Mouse (Mus musculus): Measurements from ENCODE around the gene Agtrap.
"Not testable (repeated sequence)": the region's sequence is repeated elsewhere in the genome, so short reads cannot be mapped to it uniquely, and the experiment has no call there.

Agtrap gene

DNA sequence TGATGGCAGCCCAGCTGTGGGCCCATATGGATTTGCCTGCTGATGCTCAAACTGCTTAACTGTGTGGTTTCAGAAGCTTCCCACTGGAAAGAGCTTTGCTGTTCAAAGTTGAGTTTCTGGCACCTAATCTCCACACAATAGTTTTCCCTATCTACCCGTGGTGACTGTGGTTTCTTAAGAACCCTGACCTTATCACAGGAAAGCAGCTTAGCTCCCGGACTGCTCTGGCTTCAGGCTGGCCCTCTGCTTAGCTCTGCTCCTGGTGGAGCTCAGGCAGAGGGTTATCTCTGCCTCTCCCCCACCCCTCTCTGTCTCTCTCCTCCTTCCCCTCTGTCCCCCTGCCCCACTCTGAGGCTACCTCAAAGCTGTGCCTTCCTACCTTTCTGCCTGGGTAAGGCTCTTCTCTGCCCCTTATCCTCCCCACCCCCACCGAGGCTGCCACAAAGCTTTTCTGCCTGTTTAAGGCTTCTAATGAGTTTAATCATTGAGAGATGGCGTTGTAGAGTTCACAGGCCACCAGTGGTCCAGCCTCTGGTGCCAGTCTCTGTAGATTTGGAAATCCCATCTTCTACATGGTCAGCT is 41.3 kb downstream of the Agtrap start:
- no peak for DNase-seq (ENCODE audit: low spot score)

DNA sequence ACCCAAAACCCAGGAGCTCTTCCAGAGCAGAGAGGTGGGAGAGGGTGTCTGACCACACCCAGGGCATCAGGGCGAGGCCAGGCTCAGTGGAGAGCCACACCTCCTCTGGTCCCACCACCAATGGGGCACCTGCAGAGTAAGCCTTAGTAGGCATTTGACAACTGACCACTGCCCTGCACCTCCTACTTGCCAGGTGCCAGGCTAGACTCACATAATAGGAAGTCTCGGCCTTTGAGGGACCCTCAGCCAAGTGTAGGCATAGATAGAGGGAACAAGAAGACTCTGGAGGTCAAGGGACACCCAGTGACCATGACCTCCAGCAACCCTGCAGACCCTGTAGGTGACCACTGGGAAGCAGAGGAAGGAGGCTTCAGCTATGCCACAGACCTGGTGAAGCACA is 43.7 kb downstream of the Agtrap start:
- DNase-seq (ENCODE audit: low spot score) = no peak

DNA sequence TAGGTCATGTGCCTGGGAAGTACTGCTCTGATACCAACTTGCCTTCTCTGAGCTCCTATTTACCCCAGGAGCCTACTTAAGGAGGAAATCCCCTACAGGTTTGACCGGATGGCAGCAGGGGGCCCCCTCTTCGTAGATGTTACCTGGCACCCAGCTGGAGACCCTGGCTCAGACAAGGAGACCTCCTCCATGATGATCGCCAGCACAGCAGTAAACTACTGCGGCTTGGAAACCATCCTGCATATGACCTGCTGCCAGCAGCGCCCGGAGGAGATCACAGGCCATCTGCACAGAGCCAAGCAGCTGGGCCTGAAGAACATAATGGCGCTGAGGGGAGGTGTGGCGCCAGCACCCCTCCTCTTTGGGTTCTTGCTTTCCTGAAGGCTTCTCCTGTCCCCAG is 44.5 kb downstream of the Agtrap start:
- DNase-seq (ENCODE audit: low spot score) = not testable (repeated sequence)

DNA sequence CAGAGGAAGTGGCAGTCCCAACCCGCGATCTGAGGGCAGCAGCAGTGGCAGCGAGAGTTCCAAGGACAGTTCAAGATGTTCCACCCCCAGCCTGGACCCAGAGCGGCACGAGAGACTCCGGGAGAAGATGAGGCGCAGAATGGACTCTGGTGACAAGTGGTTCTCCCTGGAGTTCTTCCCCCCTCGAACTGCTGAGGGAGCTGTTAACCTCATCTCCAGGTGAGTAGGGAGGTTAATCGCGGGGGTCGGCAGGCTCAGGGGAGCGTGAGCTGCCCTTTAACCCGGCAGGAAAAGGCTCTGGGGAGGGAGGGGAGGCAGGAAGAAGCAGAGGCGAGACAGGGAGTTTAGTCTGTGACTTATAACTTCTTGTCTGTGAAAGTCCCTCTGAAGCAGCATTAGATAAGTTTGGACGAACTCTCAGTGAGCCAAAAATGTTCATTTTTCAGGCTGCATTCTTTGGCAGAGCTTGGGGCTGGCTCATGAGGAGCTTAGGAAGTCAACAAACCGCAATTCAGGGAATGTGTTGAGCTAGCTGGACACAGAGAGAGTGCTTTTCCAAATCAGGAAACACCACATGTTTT is 46.1 kb downstream of the Agtrap start:
- peak; percentile 37 for DNase-seq (ENCODE audit: low spot score)

DNA sequence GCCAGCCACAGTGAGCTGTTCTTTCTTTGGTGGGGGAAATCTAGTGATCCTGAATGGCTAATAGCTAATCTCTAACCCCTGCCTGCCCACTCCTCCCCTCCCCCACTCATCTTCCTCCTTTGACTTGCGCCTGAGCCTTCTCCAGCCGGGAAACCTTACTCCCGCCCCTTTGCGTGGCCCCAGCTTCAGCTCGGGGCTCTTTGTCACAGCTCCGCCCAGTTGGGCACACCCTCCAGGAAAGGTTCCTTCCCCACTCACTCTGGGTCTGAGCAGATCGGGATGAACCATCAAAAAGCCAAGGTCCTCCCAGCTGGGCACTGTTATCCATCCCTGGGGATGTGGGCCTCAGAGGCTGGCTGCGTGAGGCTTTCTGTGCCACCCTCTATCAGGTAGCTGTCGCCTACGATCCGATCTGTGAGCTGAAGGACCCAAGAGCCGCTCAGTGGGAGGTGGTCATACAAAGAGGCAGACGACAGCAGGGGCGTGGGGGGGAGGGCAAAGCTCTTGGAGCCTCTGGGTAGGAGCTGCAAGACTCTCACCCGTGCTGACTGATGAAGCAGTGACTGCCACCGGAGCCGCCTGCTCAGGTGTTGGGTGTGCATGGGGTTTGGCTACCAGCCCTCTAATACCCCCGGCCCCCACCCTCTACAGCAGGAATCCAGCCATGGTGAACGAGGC is 46.8 kb downstream of the Agtrap start:
- peak; percentile 80 for DNase-seq (ENCODE audit: low spot score)

DNA sequence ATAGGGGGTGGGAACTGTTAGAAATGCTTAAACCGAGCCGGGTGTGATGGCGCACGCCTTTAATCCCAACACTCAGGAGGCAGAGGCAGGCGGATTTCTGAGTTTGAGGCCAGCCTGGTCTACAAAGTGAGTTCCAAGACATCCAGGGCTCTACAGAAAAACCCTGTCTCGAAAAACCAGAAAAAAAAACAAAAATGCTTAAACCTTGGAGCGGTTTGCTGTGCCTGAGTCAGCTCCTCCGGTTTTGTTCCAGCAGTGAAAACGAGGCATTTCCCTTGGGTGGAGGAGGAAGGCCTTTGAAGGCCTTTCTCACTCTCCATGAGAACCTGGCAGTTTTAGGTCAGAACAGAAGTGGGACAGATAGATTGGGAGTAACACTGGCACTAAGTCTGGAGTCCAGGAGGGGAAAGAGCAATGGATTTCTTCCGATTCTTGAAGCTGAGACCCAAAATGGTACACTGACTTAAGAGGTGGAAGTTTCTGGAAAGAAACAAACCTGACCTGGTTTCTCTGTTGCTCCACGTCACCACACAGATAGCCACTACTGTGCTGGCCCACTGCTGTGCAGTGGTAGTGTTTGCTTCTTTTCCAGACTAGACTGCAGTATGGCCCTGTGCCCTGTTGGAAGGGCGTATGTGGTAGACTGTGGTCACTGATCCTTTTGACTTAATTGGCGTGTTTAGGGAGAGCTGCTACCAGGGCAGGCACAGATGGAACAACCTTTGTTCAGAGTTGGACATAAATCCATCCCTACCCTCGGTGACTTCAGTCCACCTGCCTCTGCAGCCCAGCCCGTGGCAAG is 47.6 kb downstream of the Agtrap start:
- DNase-seq (ENCODE audit: low spot score) = peak; percentile 15

DNA sequence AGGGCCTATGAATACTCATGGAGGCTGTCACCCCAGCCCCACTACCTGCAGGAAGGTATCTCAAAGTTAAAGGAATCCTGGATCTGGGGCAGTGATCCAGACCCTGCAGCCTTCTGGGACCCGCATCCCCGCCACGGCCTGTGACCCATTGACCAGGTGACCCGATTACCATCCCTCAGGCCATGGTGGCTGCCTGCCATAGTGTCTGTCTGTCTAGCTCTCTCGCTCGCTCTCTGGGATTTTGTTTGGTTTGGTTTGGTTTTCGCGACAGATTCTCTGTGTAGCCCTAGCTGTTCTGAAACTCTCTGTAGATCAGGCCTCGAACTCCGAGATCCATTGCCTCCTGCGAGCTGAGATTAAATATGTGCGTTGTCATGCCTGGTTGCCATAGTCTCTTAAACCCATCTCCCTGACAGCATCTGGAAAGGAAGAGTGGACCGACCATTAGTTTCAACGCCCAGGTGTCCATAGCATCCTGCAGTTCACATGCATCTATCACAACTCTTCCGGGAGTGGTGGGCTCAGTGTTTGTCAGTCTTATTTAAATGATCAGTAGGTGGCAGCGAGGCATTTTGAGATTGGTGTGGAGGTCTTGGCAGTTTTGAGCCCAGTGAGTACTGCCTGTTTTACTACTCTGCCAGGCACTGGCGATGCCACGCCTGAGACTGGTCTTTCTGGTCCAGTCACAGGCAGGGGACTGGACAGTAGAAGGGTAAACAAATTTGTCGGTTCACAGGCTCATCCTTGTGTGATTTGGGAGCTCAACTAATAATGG is 48.4 kb downstream of the Agtrap start:
- peak; percentile 56 for DNase-seq (ENCODE audit: low spot score)

DNA sequence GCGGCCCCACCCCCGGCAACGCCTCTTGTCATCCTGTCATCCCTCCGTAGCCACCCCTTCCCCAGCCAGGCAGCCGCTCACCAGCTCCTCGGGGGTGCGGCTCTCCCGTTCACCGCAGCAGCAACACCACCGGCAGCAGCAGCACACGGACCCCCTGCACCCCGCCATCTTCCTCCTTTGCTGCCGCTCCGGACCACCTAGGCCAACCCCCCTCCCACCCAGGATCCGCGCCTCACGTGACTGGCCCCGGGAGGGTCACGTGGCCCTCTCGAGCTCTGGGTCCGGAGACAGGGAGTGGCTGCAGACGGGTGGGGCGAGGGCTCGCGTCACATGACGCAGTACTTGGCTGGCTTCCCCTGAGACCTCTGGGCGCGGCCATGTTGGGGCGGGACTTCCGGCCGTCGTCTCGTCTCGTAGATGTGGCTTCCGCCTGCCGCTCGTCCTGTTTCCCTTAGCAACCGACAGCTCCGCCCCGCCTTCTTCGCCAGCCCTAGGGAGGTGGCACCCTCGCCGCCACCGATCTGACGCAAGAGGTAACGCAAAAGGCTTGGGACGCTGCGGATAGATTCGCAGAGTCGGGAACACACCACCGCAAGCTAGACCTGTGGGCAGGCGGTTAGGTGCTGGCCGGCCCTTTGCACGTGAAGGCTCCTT is 49.1 kb downstream of the Agtrap start, which contains the start of the genes Clcn6 and Mthfr:
Gene Clcn6 (minus strand): TSS at position 222 of the 654 bp plus-strand sequence.
Gene Mthfr (plus strand): TSS at position 478 of the 654 bp plus-strand sequence.
- peak; percentile 100 for DNase-seq (ENCODE audit: low spot score)

DNA sequence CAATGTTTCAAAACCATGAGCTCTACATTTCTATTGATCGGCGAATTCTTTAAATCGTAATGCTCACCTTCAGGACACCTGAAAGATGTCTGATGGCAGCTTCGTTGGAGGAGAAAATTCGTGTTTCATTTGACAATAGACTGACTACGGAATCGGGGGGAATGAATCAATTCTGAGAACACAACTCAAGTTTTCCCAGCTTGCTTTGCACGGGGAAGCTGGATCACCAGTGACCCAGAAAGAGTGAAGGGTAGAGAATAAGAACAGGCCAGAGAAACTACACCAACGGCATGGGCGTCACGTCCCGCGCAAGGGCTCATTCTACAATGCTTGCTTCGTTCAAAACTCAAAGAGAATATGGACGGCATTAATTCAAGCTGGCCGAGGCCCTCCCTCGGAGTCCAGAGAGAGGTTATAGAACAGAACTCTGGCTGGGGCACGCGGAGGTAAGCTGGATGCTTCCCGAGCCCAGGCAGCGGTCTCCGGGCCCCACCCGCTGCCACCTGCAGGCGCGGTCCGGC is 49.7 kb downstream of the Agtrap start:
- DNase-seq (ENCODE audit: low spot score) = no peak

DNA sequence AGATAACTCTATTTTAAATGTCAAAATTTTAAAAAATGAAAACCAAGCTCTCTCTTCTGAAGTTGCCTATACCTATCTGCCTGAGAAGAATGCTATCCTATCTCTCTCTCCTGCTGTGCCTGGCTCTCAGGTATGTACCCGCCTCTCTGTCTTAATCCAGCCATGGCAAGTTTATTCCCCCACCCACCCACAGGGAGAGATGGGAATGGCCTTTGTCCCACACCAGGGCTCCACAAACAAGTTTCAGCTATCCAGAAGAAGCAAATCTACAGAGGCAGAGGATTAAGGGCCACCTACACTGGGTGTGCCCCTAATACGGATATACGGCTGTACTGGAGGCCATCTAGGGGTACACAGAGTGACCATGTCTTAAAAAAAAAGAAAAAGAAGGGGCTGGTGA is 52.4 kb downstream of the Agtrap start:
- DNase-seq (ENCODE audit: low spot score) = no peak

DNA sequence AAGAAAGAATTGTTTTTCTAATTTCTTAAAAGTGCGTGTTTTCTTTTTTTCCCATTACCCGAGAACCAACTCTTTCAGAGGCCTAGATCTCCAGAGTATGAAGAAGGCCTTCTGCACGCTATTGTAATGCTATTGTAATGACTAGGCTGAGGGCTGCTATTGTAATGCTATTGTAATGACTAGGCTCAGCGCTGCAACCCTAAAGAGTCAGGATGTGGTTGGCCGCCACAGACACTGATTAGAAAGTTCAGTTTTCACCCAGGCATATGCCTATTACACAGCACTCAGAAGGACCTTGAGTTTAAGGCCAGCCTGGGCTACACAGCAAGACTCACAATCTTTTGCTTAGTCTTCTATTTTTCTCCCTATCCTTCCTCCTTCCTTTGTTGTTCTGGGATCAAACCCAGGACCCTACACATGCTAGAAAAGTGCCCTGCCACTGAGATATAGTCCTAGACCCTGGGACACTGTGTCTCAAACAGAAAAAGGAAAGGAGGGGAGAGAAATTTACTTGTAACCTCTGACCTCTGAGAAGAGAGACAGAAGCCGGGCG is 53.9 kb downstream of the Agtrap start:
- no peak for DNase-seq (ENCODE audit: low spot score)

DNA sequence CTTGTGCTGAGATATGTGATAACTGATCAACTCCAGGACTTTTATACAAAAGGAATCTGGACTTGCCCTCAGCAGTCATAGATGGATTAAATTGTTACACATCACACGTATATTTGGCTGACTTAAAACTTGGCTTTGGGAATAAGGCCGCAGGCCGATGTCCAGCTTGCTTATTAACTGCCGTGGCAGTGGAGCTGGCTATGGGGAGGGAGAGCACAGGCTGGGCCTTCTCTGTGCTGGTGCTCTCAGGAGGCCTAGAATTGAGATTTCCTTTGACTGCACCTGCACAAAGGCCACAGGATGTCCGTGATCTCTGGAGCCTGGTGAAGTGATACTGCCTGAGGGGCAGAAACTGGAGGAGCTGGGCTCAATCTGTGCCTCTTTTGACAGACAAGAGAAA is 57.3 kb downstream of the Agtrap start:
- no peak for DNase-seq (ENCODE audit: low spot score)

DNA sequence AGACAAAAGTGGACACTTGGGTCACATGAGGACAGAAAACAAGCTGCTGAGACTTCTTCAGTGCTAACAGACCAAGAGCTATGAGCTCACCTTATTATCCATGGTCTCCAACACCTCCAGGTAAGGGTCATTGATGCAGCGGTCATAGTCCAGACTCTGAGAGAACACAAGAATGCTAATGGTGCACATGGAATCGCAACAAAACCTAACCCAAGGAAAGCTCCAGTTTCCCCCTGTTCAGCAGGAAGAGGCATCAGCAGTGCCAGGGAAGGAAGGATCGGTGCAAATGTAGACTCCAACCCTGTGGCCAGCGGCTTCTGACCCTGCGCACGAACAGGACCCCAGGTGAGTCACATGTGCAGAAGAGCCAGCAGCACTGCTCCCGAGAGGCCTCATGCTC is 58.5 kb downstream of the Agtrap start:
- DNase-seq (ENCODE audit: low spot score) = no peak

Data from urinary bladder, postnatal 14 days (tissue).